In the genomic region with DNA sequence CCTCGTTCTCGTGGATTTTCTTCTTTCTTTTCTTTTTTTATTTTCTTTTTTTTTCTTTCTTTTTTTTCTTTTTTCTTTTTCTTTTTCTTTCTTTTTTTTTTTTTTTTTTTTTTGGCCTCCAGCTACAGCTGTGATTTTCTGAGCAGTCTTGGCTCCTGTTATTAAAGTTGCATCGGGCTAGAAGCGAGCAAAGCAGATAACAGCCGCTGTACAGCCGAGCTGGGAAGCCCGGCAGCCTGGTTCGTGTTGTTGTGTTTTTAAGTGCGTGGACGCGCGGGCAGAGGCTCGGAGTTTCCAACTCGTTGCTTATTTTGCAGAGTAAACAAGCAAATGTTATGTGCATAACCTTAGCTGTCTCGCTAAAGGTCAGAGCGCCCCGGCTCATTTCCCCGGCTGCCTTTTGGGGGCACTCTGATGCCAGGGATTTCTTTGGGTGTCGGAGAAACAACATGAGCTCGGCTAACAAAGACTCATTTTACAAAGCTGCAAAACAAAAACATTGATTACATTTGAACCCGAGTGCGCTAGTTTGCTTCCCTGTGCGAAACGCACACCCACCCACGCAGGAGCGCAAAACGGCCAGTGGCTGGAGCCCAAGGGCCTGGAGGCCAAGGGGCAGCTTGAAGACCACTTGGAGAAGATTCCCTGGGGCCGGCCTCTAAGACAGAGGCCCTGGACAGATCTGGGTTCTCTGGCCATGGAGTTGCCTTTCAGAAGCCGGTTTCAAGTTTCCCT, we compare ENCODE assay signal across 8 mouse cellular contexts.
DNase-seq lines count a peak whose midpoint lies in the region; ATAC-seq lines count a peak whose summit lies in the region.

No protein-coding gene starts in this region.

- H3K4me2 ChIP-seq in hindbrain, embryonic 14.5 days (replicated peaks), result peak overlapping the region; percentile 44
- H3K4me2 ChIP-seq in lung, embryonic 15.5 days, result peak overlapping the region; percentile 56

- H3K4me3 ChIP-seq in hindbrain, embryonic 14.5 days (replicated peaks; ENCODE audit: low read length), result peak overlapping the region; percentile 6
- H3K4me3 ChIP-seq in lung, embryonic 15.5 days, result peak overlapping the region; percentile 26

- peak; percentile 59; the same call in 1 of the 2 replicates for ATAC-seq in hindbrain, embryonic 14.5 days (ENCODE audit: low FRiP score)
- no peak for ATAC-seq in lung, embryonic 15.5 days (ENCODE audit: borderline replicate concordance, extremely low read depth, low FRiP score, low TSS enrichment)

- whole genome bisulfite sequencing in hindbrain, embryonic 14.5 days, result 7% methylated on average over 29 of the region's 29 CpGs
- WGBS in lung, embryonic 15.5 days, result 8% methylated on average over 29 of the region's 29 CpGs

- no peaks in the 10 kb centered on the region for H3K27me3 ChIP-seq in hindbrain, embryonic 14.5 days (ENCODE audit: control insufficient read depth, insufficient read depth, low read length)
- H3K27me3 ChIP-seq in lung, embryonic 15.5 days, result peaks cover 7% of the 10 kb centered on the region; the same call in 1 of the 2 replicates

- H3K27ac ChIP-seq in hindbrain, embryonic 14.5 days, result peak overlapping the region; percentile 90
- H3K27ac ChIP-seq in lung, embryonic 15.5 days, result peak overlapping the region; percentile 62

- no peaks in the 10 kb centered on the region for H3K9me3 ChIP-seq in hindbrain, embryonic 14.5 days (ENCODE audit: control insufficient read depth, low read length)
- no peaks in the 10 kb centered on the region for H3K9me3 ChIP-seq in lung, embryonic 15.5 days

- H3K36me3 ChIP-seq in hindbrain, embryonic 14.5 days (replicated peaks; ENCODE audit: control insufficient read depth, insufficient read depth), result no peaks in the 10 kb centered on the region
- H3K36me3 ChIP-seq in lung, embryonic 15.5 days, result no peaks in the 10 kb centered on the region

- peak; percentile 11 for DNase-seq in urinary bladder, postnatal 25 days (ENCODE audit: low spot score)
- DNase-seq in urinary bladder, adult 2 months (ENCODE audit: low spot score), result no peak
- DNase-seq in gastrocnemius, adult 18-20 months (ENCODE audit: low spot score), result peak; percentile 38
- DNase-seq in hindbrain, embryonic 14.5 days (ENCODE audit: low spot score), result peak; percentile 73
- DNase-seq in layer of hippocampus, postnatal 25 days (ENCODE audit: extremely low spot score in 1 of 2, low spot score in 1 of 2), result peak; percentile 51 to 53
- peak; percentile 75 for DNase-seq in ovary, postnatal 36 days (ENCODE audit: low spot score)
- DNase-seq in T-cell, adult 2 months (ENCODE audit: low spot score), result no peak

- peak overlapping the region; percentile 61 for H3K9ac ChIP-seq in hindbrain, embryonic 14.5 days
- peak overlapping the region; percentile 8; the same call in 1 of the 2 replicates for H3K9ac ChIP-seq in lung, embryonic 15.5 days

- H3K4me1 ChIP-seq in hindbrain, embryonic 14.5 days (replicated peaks; ENCODE audit: control insufficient read depth, insufficient read depth, low read length), result peaks cover 39% of the 10 kb centered on the region
- H3K4me1 ChIP-seq in lung, embryonic 15.5 days, result peaks cover 37% of the 10 kb centered on the region

Comparison
In these comparisons a context has a peak if more than half of its experiments do, and no peak if none do; other contexts are left out.
1. DNase-seq: peak in urinary bladder, postnatal 25 days (single experiment), gastrocnemius, adult 18-20 months (single experiment), hindbrain, embryonic 14.5 days (single experiment), layer of hippocampus, postnatal 25 days (2 of 2) and ovary, postnatal 36 days (single experiment); none in urinary bladder, adult 2 months (single experiment) and T-cell, adult 2 months (single experiment).